Mouse (Mus musculus) intestine, postnatal 0 days (tissue): Measurements from ENCODE around the gene Cxcr5. TPM values are rescaled to one million over a fixed set of nuclear protein-coding genes. Genes with fewer than 3 reads are reported as not detected.

ENCODE experiments used
- ATAC-seq: fragments of 200-750 bp; cut with Nextera tagmentation; 2 replicates; pipeline ENCODE4 v1.8.0; 2017; ENCODE audit warnings: mild to moderate bottlenecking, moderate TSS enrichment, moderate library complexity
- H3K27ac ChIP-seq: fragments of 300-500 bp; sonication (generic); 2 replicates; pipeline ENCODE4 v1.5.1; 2014; ENCODE audit warnings: mild to moderate bottlenecking, low read depth, low read length, moderate library complexity
- H3K27me3 ChIP-seq: fragments of 300-500 bp; sonication (generic); replicated peaks from 2 replicates; pipeline ENCODE4 v1.6.1; 2014; ENCODE audit warnings: low read length, mixed read lengths; ENCODE audit not compliant: control insufficient read depth, insufficient read depth
- H3K36me3 ChIP-seq: fragments of 300-500 bp; sonication (generic); 2 replicates; pipeline ENCODE4 v1.6.1; 2014; ENCODE audit warnings: mild to moderate bottlenecking, moderate library complexity; ENCODE audit not compliant: control insufficient read depth, insufficient read depth
- H3K4me1 ChIP-seq: fragments of 300-500 bp; sonication (generic); replicated peaks from 2 replicates; pipeline ENCODE4 v1.6.1; 2014; ENCODE audit warnings: antibody characterized with exemption, low read length, mixed read lengths; ENCODE audit not compliant: control insufficient read depth, insufficient read depth
- H3K4me2 ChIP-seq: fragments of 300-500 bp; sonication (generic); replicated peaks from 2 replicates; pipeline ENCODE4 v1.6.1; 2014; ENCODE audit warnings: low read depth, mild to moderate bottlenecking, moderate library complexity
- H3K4me3 ChIP-seq: fragments of 300-500 bp; sonication (generic); 2 replicates; pipeline ENCODE4 v1.5.1; 2014; ENCODE audit warnings: low read depth, low read length
- H3K9ac ChIP-seq: fragments of 300-500 bp; sonication (generic); 2 replicates; pipeline ENCODE4 v1.6.1; 2014; ENCODE audit warnings: mild to moderate bottlenecking, low read depth, low read length
- H3K9me3 ChIP-seq: fragments of 300-500 bp; sonication (generic); 2 replicates; pipeline ENCODE4 v1.6.1; 2016; ENCODE audit warnings: mixed run types; ENCODE audit not compliant: control insufficient read depth
- CTCF ChIP-seq: sonication (generic); IDR thresholded peaks from 2 replicates; pipeline ENCODE4 v1.5.1; 2016; ENCODE audit warnings: low read depth, mild to moderate bottlenecking, control low read depth, antibody characterized with exemption, moderate library complexity
- WGBS: fragments of 180-500 bp; shearing (Covaris S2); extraction: QIAGEN DNeasy Blood & Tissue Kit; methylation state at CpG from one replicate; pipeline ENCODE4 v1.1.7; 2014; 5-methylcytosine and 5-hydroxymethylcytosine counted together
- polyA plus RNA-seq: library from polyadenylated mRNA; unstranded; fragments of >200 nt; fragmentation: Nextera tagmentation; extraction: Ambion mirVana; gene quantifications from 2 replicates; pipeline ENCODE4 v1.2.1, GENCODE M21; 2015

The Cxcr5 gene
- polyA plus RNA-seq, 1 experiment from 2014 or later: 0.25 TPM

GRCm38 (mm10) chr9:44544986-44545385 lies 16.7 kb downstream of the Cxcr5 start:
- no peak for ATAC-seq
- H3K4me2 ChIP-seq: no peak overlapping the region
- TF ChIP-seq CTCF: no peak
- H3K9ac ChIP-seq: no peak overlapping the region
- WGBS: 76% methylated on average over 3 of the region's 3 CpGs
- H3K36me3 ChIP-seq: no peaks in the 10 kb centered on the region
- no peak overlapping the region for H3K27ac ChIP-seq
- H3K27me3 ChIP-seq: no peaks in the 10 kb centered on the region
- H3K9me3 ChIP-seq: no peaks in the 10 kb centered on the region
- no peaks in the 10 kb centered on the region for H3K4me1 ChIP-seq
- no peak overlapping the region for H3K4me3 ChIP-seq

- no peak overlapping the region for H3K27ac ChIP-seq
- no peak for TF ChIP-seq CTCF
- no peak overlapping the region for H3K4me3 ChIP-seq
- no peaks in the 10 kb centered on the region for H3K27me3 ChIP-seq
- H3K36me3 ChIP-seq: no peaks in the 10 kb centered on the region
- 71% methylated on average over 4 of the region's 4 CpGs for WGBS
- ATAC-seq: no peak
- H3K4me1 ChIP-seq: no peaks in the 10 kb centered on the region; the same call in 1 of the 2 replicates
- no peak overlapping the region for H3K4me2 ChIP-seq
- H3K9me3 ChIP-seq: no peaks in the 10 kb centered on the region
- H3K9ac ChIP-seq: no peak overlapping the region
These were observed 19.3 kb downstream of the Cxcr5 start for GRCm38 (mm10) chr9:44542364-44542763.

DNA sequence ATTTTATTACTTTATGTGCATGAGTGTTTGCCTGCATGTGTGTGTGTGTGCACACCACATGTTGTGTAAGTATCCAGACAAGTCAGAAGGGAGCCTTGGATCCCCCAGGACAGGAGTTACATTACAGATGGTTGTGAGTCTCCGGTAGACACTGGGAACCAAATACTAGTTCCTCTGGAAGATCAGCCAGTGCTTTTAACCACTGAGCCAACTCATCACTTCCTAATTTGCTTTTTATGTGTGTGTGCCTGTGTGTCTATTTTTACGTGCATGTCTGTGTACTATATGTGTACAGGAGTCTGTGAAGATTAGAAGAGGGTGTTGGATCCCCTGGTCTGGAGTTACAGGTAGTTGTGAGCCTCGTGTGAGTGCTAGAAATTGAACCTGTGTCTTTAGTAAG lies 21.0 kb downstream of the Cxcr5 start:
- Histone ChIP-seq H3K4me1 (no peaks in the 10 kb centered on the region; the same call in 1 of the 2 replicates), H3K4me2 (no peak overlapping the region), H3K27me3 (no peaks in the 10 kb centered on the region), H3K36me3 (no peaks in the 10 kb centered on the region), H3K4me3 (no peak overlapping the region), H3K9ac (no peak overlapping the region), H3K27ac (no peak overlapping the region), H3K9me3 (no peaks in the 10 kb centered on the region)
- WGBS: 87% methylated on average over 3 of the region's 3 CpGs
- TF ChIP-seq CTCF: no peak
- no peak for ATAC-seq

- Histone ChIP-seq H3K4me3 (no peak overlapping the region), H3K36me3 (no peaks in the 10 kb centered on the region), H3K4me1 (no peaks in the 10 kb centered on the region; the same call in 1 of the 2 replicates), H3K9me3 (no peaks in the 10 kb centered on the region), H3K27me3 (no peaks in the 10 kb centered on the region), H3K4me2 (no peak overlapping the region), H3K27ac (no peak overlapping the region), H3K9ac (no peak overlapping the region)
- no peak for TF ChIP-seq CTCF
- no peak for ATAC-seq
- 69% methylated on average over 2 of the region's 2 CpGs for WGBS
These were observed 21.8 kb downstream of the Cxcr5 start for GRCm38 (mm10) chr9:44539816-44540421.

DNA sequence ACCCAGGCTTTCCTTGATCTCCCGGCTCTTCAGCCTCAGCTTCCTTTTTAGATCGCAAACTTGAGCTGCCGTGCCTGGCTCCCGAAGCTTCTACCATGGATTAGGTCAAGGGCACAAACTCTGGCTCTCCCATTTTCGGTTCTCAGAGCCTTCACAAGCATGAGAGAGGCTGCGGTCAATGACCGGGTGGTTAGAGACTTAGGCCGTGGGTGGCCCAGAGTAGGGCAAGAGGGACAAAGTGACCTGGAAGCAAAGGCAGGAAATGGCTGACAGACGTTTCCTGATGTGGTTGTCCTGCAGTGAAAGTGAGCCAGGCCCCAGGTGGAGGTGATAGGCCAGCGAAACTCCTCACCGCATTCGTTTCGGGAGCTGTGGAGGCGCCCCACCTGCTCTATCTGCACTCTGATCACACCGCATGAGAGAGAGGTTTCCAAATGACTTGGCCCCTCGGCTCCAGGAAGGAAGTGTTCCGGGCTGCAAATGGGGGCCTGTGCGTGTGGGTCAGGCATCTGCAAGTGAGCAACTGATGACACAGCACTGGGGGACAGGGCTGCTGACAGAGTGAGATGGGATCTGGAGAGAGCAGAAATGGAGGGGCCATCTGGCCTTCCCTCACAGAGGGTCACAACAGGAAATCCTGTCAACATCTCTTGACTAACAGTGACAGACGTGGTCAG lies 23.9 kb downstream of the Cxcr5 start:
- H3K4me2 ChIP-seq: no peak overlapping the region
- whole genome bisulfite sequencing: 56% methylated on average over 19 of the region's 19 CpGs
- H3K4me3 ChIP-seq: no peak overlapping the region
- no peaks in the 10 kb centered on the region for H3K36me3 ChIP-seq
- no peak for ATAC-seq
- no peak overlapping the region for H3K27ac ChIP-seq
- H3K9me3 ChIP-seq: no peaks in the 10 kb centered on the region
- no peak overlapping the region for H3K9ac ChIP-seq
- H3K4me1 ChIP-seq: no peaks in the 10 kb centered on the region; the same call in 1 of the 2 replicates
- no peaks in the 10 kb centered on the region for H3K27me3 ChIP-seq
- TF ChIP-seq CTCF: no peak

DNA sequence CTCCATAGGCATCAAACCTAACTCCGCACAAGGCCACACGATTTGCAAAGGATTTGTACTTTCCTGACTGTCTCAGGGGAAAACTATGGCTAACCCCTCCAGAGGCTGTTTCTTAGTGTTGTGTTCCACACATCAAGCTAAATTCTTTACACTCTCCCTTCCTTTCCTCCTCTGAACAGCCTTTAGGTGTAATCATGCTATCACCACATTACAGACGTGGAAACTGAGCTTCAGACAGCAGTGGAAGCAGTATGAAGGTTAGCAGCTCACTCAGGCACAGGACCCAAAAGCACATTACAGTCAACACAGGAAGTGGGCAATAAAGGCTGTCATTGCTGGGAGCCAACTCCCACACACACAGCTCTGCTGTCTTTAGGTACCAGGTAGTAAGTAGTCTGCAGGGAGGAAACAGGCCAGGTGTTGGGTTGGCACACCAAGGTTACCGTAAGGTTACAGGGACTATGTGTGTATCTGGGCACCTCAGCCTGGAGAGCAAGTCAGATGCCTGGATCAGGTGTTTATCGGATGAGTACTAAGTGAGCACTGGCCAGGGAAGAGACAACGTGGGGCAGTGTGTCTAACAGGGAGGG lies 28.6 kb downstream of the Cxcr5 start:
- TF ChIP-seq CTCF: no peak
- WGBS: 78% methylated on average over 6 of the region's 6 CpGs
- no peak overlapping the region for H3K4me3 ChIP-seq
- no peak overlapping the region for H3K4me2 ChIP-seq
- no peak overlapping the region for H3K27ac ChIP-seq
- no peak for ATAC-seq
- no peaks in the 10 kb centered on the region for H3K27me3 ChIP-seq
- H3K36me3 ChIP-seq: no peaks in the 10 kb centered on the region
- H3K4me1 ChIP-seq: no peaks in the 10 kb centered on the region
- no peak overlapping the region for H3K9ac ChIP-seq
- no peaks in the 10 kb centered on the region for H3K9me3 ChIP-seq
